Mouse (Mus musculus) 3T3-L1 (cell line): ENCODE data around the gene B9d2.
"Not testable (repeated sequence)": the region's sequence is repeated elsewhere in the genome, so short reads cannot be mapped to it uniquely, and the experiment has no call there.

Experiments
- DNase-seq: peaks from one replicate; pipeline ENCODE4 v3.0.0-alpha.2; 2015; ENCODE audit warnings: low read depth, low spot score

The B9d2 gene

GRCm38 (mm10) chr7:25704716-25705364, 24.3 kb downstream of the B9d2 start:
- no peak for DNase-seq

- peak; percentile 65 for DNase-seq
These were observed 25.2 kb downstream of the B9d2 start for GRCm38 (mm10) chr7:25705801-25706251.

- no peak for DNase-seq
These were observed 26.1 kb downstream of the B9d2 start for GRCm38 (mm10) chr7:25706578-25707170.

- DNase-seq = no peak
These were observed 27.2 kb downstream of the B9d2 start for GRCm38 (mm10) chr7:25707581-25708292.

GRCm38 (mm10) chr7:25709961-25710360, 29.4 kb downstream of the B9d2 start:
- no peak for DNase-seq

- no peak for DNase-seq
These were observed 30.0 kb downstream of the B9d2 start for GRCm38 (mm10) chr7:25710519-25711130.

GRCm38 (mm10) chr7:25711165-25711564, 30.6 kb downstream of the B9d2 start:
- DNase-seq = no peak

GRCm38 (mm10) chr7:25711731-25712197, 31.2 kb downstream of the B9d2 start:
- peak; percentile 92 for DNase-seq

GRCm38 (mm10) chr7:25712801-25713200, 32.2 kb downstream of the B9d2 start:
- no peak for DNase-seq

GRCm38 (mm10) chr7:25714581-25714980, 34.0 kb downstream of the B9d2 start:
- no peak for DNase-seq

GRCm38 (mm10) chr7:25715731-25716271, 35.2 kb downstream of the B9d2 start:
- no peak for DNase-seq

- DNase-seq = no peak
These were observed 36.9 kb downstream of the B9d2 start for GRCm38 (mm10) chr7:25717478-25717877.

GRCm38 (mm10) chr7:25718788-25719417, 38.3 kb downstream of the B9d2 start, which contains the start of gene Ccdc97:
Ccdc97 (minus strand) TSS chr7:25719088.
- DNase-seq = peak; percentile 93

- peak; percentile 80 for DNase-seq
These were observed 39.4 kb downstream of the B9d2 start for GRCm38 (mm10) chr7:25719761-25720610.

GRCm38 (mm10) chr7:25720760-25721159, 40.2 kb downstream of the B9d2 start:
- no peak for DNase-seq

- not testable (repeated sequence) for DNase-seq
These were observed 41.2 kb downstream of the B9d2 start for GRCm38 (mm10) chr7:25721776-25722175.

- no peak for DNase-seq
These were observed 45.3 kb downstream of the B9d2 start for GRCm38 (mm10) chr7:25725886-25726285.

- DNase-seq = no peak
These were observed 47.2 kb downstream of the B9d2 start for GRCm38 (mm10) chr7:25727800-25728199.

GRCm38 (mm10) chr7:25729396-25729795, 48.8 kb downstream of the B9d2 start:
- DNase-seq = no peak

GRCm38 (mm10) chr7:25729862-25730261, 49.3 kb downstream of the B9d2 start:
- DNase-seq = peak; percentile 60
